Mouse (Mus musculus): ENCODE data around the gene Ccdc59. TPM values are rescaled to one million over a fixed set of nuclear protein-coding genes. Genes with fewer than 3 reads are reported as not detected.
A peak's percentile ranks its signal among the peaks of the same experiment; 100 is the strongest.

Ccdc59 gene
- total RNA-seq, 1 experiment = 24.7 TPM

DNA sequence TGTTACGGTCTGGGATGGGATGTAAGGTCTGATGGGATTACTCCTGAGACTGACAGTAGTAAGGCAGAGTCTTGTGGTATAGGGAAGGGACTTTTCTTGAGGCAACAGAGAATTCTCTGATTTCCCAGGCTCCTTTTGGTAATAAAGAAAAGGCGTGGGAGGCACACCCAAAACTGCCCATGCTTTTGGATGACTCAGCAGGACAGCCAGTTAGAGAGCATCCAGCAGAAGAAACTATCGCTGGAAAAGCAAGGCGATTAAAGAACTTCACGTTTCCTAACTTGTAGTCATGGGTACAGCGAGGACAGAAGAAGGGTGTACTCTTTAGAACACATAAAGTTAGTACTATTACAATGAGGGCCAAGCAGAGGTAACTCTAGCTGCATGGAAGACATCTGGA, 38.7 kb upstream of the Ccdc59 start:
- no peak for TF ChIP-seq ZNF384 (IDR thresholded peaks at IDR 0.05; ENCODE audit: low read depth, low read length)
- no peak for TF ChIP-seq ZC3H11A (IDR thresholded peaks at IDR 0.05; ENCODE audit: borderline replicate concordance, low read depth, low read length)
- no peak for TF ChIP-seq HCFC1 (IDR thresholded peaks at IDR 0.05; ENCODE audit: borderline replicate concordance, insufficient read depth, low read length)
- no peak for TF ChIP-seq CHD2 (IDR thresholded peaks at IDR 0.05; ENCODE audit: low read depth, low read length)
- TF ChIP-seq MAFK (IDR thresholded peaks at IDR 0.05; ENCODE audit: insufficient read depth, low read depth, low read length) = peak; percentile 61; the same call in 1 of the 2 replicates
- Histone ChIP-seq H3K9me3 (ENCODE audit: control insufficient read depth, insufficient read depth, low read depth, low read length) (no peaks in the 10 kb centered on the region), H3K9ac (ENCODE audit: insufficient read depth, low read depth, low read length, poor library complexity, severe bottlenecking) (no peak overlapping the region), H3K27ac (ENCODE audit: insufficient read depth, low read depth, low read length, poor library complexity, severe bottlenecking) (no peak overlapping the region), H3K4me1 (ENCODE audit: control insufficient read depth in 2 of 2, insufficient read depth in 2 of 2, low read length in 2 of 2, poor library complexity in 1 of 2) (peaks cover 2% of the 10 kb centered on the region in 2 experiments; a peak in 2 of 4 replicates), H3K4me3 (ENCODE audit: insufficient read depth in 1 of 2, low read depth in 1 of 2, low read length in 2 of 2, poor library complexity in 1 of 2, severe bottlenecking in 1 of 2) (no peak overlapping the region), H3K36me3 (ENCODE audit: control insufficient read depth, insufficient read depth, low read length, poor library complexity, severe bottlenecking) (no peaks in the 10 kb centered on the region)
- in situ Hi-C loops (cut with MboI; ENCODE audit: low sequenced_read_pairs in 2 of 2, unreplicated experiment in 2 of 2) = no loop called here
- DNase-seq (ENCODE audit: low read depth, low spot score) = no peak

DNA sequence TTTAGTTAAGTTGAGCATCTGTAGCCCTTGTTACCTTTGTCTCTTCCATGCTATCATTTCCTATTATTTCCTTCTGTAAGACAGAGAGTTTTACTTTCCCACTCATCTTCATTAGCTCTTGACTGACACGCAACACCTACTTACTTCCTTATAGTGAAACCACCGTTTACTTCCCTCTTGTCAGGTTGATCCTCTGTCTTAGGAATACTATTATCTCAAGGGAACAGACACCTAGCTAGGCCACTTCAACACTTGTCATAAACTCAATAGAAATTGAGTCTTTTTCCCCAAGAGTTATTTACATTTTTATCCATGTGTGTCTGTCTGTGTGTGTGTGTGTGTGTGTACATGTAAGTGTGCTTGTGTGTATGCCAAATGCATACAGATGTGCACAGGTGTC, 37.4 kb upstream of the Ccdc59 start:
- H3K4me3 ChIP-seq (ENCODE audit: insufficient read depth in 1 of 2, low read depth in 1 of 2, low read length in 2 of 2, poor library complexity in 1 of 2, severe bottlenecking in 1 of 2) = no peak overlapping the region
- no peak overlapping the region for H3K27ac ChIP-seq (ENCODE audit: insufficient read depth, low read depth, low read length, poor library complexity, severe bottlenecking)
- H3K36me3 ChIP-seq (ENCODE audit: control insufficient read depth, insufficient read depth, low read length, poor library complexity, severe bottlenecking) = no peaks in the 10 kb centered on the region
- TF ChIP-seq MAFK (IDR thresholded peaks at IDR 0.05; ENCODE audit: insufficient read depth, low read depth, low read length) = no peak
- in situ Hi-C loops (cut with MboI; ENCODE audit: low sequenced_read_pairs in 2 of 2, unreplicated experiment in 2 of 2) = no loop called here
- no peaks in the 10 kb centered on the region for H3K9me3 ChIP-seq (ENCODE audit: control insufficient read depth, insufficient read depth, low read depth, low read length)
- no peak for DNase-seq (ENCODE audit: low read depth, low spot score)
- peaks cover 2 to 4% of the 10 kb centered on the region in 2 experiments; a peak in 3 of 4 replicates for H3K4me1 ChIP-seq (ENCODE audit: control insufficient read depth in 2 of 2, insufficient read depth in 2 of 2, low read length in 2 of 2, poor library complexity in 1 of 2)
- no peak overlapping the region for H3K9ac ChIP-seq (ENCODE audit: insufficient read depth, low read depth, low read length, poor library complexity, severe bottlenecking)

DNA sequence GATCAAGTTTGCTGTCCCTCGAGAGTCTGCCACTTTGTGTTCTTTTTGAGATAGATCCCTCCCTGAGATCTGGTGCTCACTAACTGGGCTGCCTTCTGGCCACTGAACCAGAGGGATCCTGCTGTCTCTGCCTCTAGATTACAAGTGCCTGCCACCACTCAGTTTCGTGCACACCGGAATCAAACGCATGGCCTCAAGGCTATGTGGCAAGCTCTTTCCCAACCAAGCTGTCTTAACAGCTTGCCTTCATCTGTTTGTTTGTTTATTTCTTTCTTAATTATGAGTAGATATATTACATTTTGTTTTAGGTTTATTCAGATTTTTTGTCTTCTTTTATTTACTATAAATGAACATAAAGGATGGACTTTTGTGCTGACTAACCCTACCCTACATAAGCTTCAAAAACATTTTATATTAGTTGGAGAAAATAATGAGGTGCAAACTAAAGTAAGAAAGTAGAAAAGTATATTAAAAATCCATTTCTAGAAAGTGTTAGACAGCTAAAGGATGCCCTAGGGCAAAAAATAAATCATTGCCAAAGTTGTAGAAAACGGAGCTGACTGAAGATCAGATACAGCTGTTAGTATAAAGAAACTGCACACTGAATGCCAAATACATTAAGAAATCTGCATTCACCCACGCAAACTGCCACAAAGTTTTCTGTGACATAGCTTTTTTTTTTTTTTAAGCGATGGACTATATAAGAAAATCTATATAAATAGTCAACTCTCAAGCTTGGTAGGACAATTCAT, 34.4 kb upstream of the Ccdc59 start:
- in situ Hi-C loops (cut with MboI; ENCODE audit: low sequenced_read_pairs in 2 of 2, unreplicated experiment in 2 of 2) = no loop called here
- TF ChIP-seq CHD2 (IDR thresholded peaks at IDR 0.05; ENCODE audit: low read depth, low read length) = no peak
- no peak for TF ChIP-seq ZNF384 (IDR thresholded peaks at IDR 0.05; ENCODE audit: low read depth, low read length)
- no peak for TF ChIP-seq HCFC1 (IDR thresholded peaks at IDR 0.05; ENCODE audit: borderline replicate concordance, insufficient read depth, low read length)
- TF ChIP-seq ZC3H11A (IDR thresholded peaks at IDR 0.05; ENCODE audit: borderline replicate concordance, low read depth, low read length) = no peak
- no peak for TF ChIP-seq MAFK (IDR thresholded peaks at IDR 0.05; ENCODE audit: insufficient read depth, low read depth, low read length)
- H3K4me3 ChIP-seq (ENCODE audit: insufficient read depth in 1 of 2, low read depth in 1 of 2, low read length in 2 of 2, poor library complexity in 1 of 2, severe bottlenecking in 1 of 2) = no peak overlapping the region
- DNase-seq (ENCODE audit: low read depth, low spot score) = no peak
- no peak overlapping the region for H3K27ac ChIP-seq (ENCODE audit: insufficient read depth, low read depth, low read length, poor library complexity, severe bottlenecking)
- no peaks in the 10 kb centered on the region for H3K36me3 ChIP-seq (ENCODE audit: control insufficient read depth, insufficient read depth, low read length, poor library complexity, severe bottlenecking)
- no peaks in the 10 kb centered on the region for H3K9me3 ChIP-seq (ENCODE audit: control insufficient read depth, insufficient read depth, low read depth, low read length)
- no peak overlapping the region for H3K9ac ChIP-seq (ENCODE audit: insufficient read depth, low read depth, low read length, poor library complexity, severe bottlenecking)
- peaks cover 2 to 4% of the 10 kb centered on the region in 2 experiments; a peak in 3 of 4 replicates for H3K4me1 ChIP-seq (ENCODE audit: control insufficient read depth in 2 of 2, insufficient read depth in 2 of 2, low read length in 2 of 2, poor library complexity in 1 of 2)

DNA sequence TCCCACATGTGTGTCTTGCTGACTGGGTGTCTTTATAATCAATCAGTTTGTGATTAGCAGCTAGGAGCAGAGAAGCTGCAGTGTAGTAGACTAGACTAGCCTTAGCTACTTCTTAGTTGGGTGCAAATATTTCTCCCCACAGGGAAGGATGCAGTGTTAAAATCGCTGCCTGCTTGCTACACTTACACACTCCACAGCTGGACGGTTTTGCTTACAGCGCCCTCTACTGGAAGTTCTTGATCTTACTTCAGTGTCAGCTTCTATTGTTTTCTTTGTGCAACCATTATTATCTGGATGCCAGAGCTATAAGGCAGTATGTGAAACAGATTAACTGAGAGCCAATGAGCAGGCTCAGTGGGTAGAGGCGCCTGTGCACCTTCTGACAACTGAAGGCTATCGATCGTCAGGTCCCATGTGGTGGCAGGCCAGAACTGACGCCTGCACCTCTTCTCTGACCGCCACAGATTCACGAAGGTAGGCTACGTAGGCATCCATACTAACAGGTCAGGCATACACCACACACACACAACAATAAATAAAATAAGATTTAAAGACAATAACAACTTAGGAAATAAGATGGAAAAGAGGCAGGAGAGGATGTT, 6.1 kb upstream of the Ccdc59 start:
- in situ Hi-C loops (cut with MboI; ENCODE audit: low sequenced_read_pairs in 2 of 2, unreplicated experiment in 2 of 2) = no loop called here
- TF ChIP-seq HCFC1 (IDR thresholded peaks at IDR 0.05; ENCODE audit: borderline replicate concordance, insufficient read depth, low read length) = no peak
- no peak for TF ChIP-seq CHD2 (IDR thresholded peaks at IDR 0.05; ENCODE audit: low read depth, low read length)
- TF ChIP-seq ZC3H11A (IDR thresholded peaks at IDR 0.05; ENCODE audit: borderline replicate concordance, low read depth, low read length) = no peak
- TF ChIP-seq ZNF384 (IDR thresholded peaks at IDR 0.05; ENCODE audit: low read depth, low read length) = no peak
- TF ChIP-seq MAFK (IDR thresholded peaks at IDR 0.05; ENCODE audit: insufficient read depth, low read depth, low read length) = no peak
- peak; percentile 68 for DNase-seq (ENCODE audit: low read depth, low spot score)

More for the DNA sequence above, 6.1 kb upstream of the Ccdc59 start:
- no peaks in the 10 kb centered on the region for H3K4me1 ChIP-seq (ENCODE audit: control insufficient read depth in 2 of 2, insufficient read depth in 2 of 2, low read length in 2 of 2, poor library complexity in 1 of 2)
- no peak overlapping the region for H3K9ac ChIP-seq (ENCODE audit: insufficient read depth, low read depth, low read length, poor library complexity, severe bottlenecking)
- H3K36me3 ChIP-seq (ENCODE audit: control insufficient read depth, insufficient read depth, low read length, poor library complexity, severe bottlenecking) = no peaks in the 10 kb centered on the region
- H3K9me3 ChIP-seq (ENCODE audit: control insufficient read depth, insufficient read depth, low read depth, low read length) = no peaks in the 10 kb centered on the region
- no peak overlapping the region for H3K27ac ChIP-seq (ENCODE audit: insufficient read depth, low read depth, low read length, poor library complexity, severe bottlenecking)
- H3K4me3 ChIP-seq (ENCODE audit: insufficient read depth in 1 of 2, low read depth in 1 of 2, low read length in 2 of 2, poor library complexity in 1 of 2, severe bottlenecking in 1 of 2) = no peak overlapping the region

All from ES-E14 (cell line).